In genomic region chrX:111374177-111374576, GRCm38 (mm10) we compare ENCODE assay signal across 15 mouse cellular contexts.
"Had no signal": no experiment of that assay in that cellular context is flagged by ENCODE, and none has a peak within 500 bp of the region (broad histone marks: within the 10 kb centered on the region; RNA-seq: fewer than 3 reads in every experiment).

No protein-coding gene starts in this region.

- H3K4me1 ChIP-seq: kidney, embryonic 15.5 days; liver, embryonic 13.5 days; midbrain, embryonic 12.5 days; midbrain, embryonic 15.5 days; neural tube, embryonic 12.5 days; neural tube, embryonic 15.5 days; stomach, embryonic 15.5 days had no signal

- H3K4me3 ChIP-seq: kidney, embryonic 15.5 days; liver, embryonic 13.5 days; midbrain, embryonic 12.5 days; midbrain, embryonic 15.5 days; neural tube, embryonic 12.5 days; neural tube, embryonic 15.5 days; stomach, embryonic 15.5 days had no signal

- H3K9ac ChIP-seq: kidney, embryonic 15.5 days; liver, embryonic 13.5 days; lung, embryonic 14.5 days; midbrain, embryonic 12.5 days; midbrain, embryonic 15.5 days; neural tube, embryonic 12.5 days; neural tube, embryonic 15.5 days; stomach, embryonic 15.5 days had no signal

- H3K27me3 ChIP-seq: kidney, embryonic 15.5 days; liver, embryonic 13.5 days; midbrain, embryonic 12.5 days; midbrain, embryonic 15.5 days; neural tube, embryonic 12.5 days; neural tube, embryonic 15.5 days; stomach, embryonic 15.5 days had no signal

- H3K27ac ChIP-seq: kidney, embryonic 15.5 days; liver, embryonic 13.5 days; macrophage; midbrain, embryonic 12.5 days; midbrain, embryonic 15.5 days; neural tube, embryonic 12.5 days; neural tube, embryonic 15.5 days; stomach, embryonic 15.5 days had no signal

- H3K36me3 ChIP-seq: kidney, embryonic 15.5 days; liver, embryonic 13.5 days; midbrain, embryonic 12.5 days; midbrain, embryonic 15.5 days; neural tube, embryonic 12.5 days; neural tube, embryonic 15.5 days; stomach, embryonic 15.5 days had no signal

- DNase-seq: kidney, adult 2 months; kidney, postnatal 10 days; liver, embryonic 13.5 days; lung, embryonic 14.5 days; retina, postnatal 1 day; right cerebral cortex, postnatal 25 days; spleen, adult 18-20 months; thymus, postnatal 25 days had no signal

- H3K9me3 ChIP-seq: kidney, embryonic 15.5 days; liver, embryonic 13.5 days; midbrain, embryonic 12.5 days; midbrain, embryonic 15.5 days; neural tube, embryonic 12.5 days; neural tube, embryonic 15.5 days; stomach, embryonic 15.5 days had no signal
